Mouse (Mus musculus) liver, embryonic 13.5 days (tissue): ENCODE measurements around the gene Armc6. TPM values are rescaled to one million over a fixed set of nuclear protein-coding genes. Genes with fewer than 3 reads are reported as not detected.
A peak's percentile ranks its signal among the peaks of the same experiment; 100 is the strongest.

Source experiments
- ATAC-seq: fragments of 200-750 bp; cut with Nextera tagmentation; 2 replicates; pipeline ENCODE4 v1.8.0; 2017; ENCODE audit warnings: low read depth, mild to moderate bottlenecking, moderate number of reproducible peaks, moderate library complexity
- DNase-seq: peaks from one replicate; pipeline ENCODE4 v3.0.0; 2022
- H3K27ac ChIP-seq: fragments of 300-500 bp; sonication (generic); 2 replicates; pipeline ENCODE4 v1.5.1; 2015; ENCODE audit warnings: moderate library complexity, mild to moderate bottlenecking, inconsistent platforms
- H3K27me3 ChIP-seq: fragments of 300-500 bp; sonication (generic); 2 replicates; pipeline ENCODE4 v1.6.1; 2015; ENCODE audit warnings: mild to moderate bottlenecking, inconsistent platforms
- H3K36me3 ChIP-seq: fragments of 300-500 bp; sonication (generic); 2 replicates; pipeline ENCODE4 v1.6.1; 2015; ENCODE audit warnings: mild to moderate bottlenecking, inconsistent platforms
- H3K4me1 ChIP-seq: fragments of 300-500 bp; sonication (generic); replicated peaks from 2 replicates; pipeline ENCODE4 v1.6.1; 2015; ENCODE audit warnings: inconsistent platforms
- H3K4me2 ChIP-seq: fragments of 300-500 bp; sonication (generic); 2 replicates; pipeline ENCODE4 v1.6.1; 2015; ENCODE audit warnings: inconsistent platforms, mild to moderate bottlenecking, moderate library complexity
- H3K4me3 ChIP-seq: fragments of 300-500 bp; sonication (generic); replicated peaks from 2 replicates; pipeline ENCODE4 v1.5.1; 2015; ENCODE audit warnings: mild to moderate bottlenecking, inconsistent platforms
- H3K9ac ChIP-seq: fragments of 300-500 bp; sonication (generic); 2 replicates; pipeline ENCODE4 v1.6.1; 2015; ENCODE audit warnings: mild to moderate bottlenecking, inconsistent platforms
- H3K9me3 ChIP-seq: fragments of 300-500 bp; sonication (generic); replicated peaks from 2 replicates; pipeline ENCODE4 v1.6.1; 2016; ENCODE audit warnings: inconsistent platforms
- WGBS: fragments of 180-500 bp; shearing (Covaris S2); methylation state at CpG from one replicate; pipeline ENCODE4 v1.1.7; 2015; ENCODE audit not compliant: insufficient replicate concordance; 5-methylcytosine and 5-hydroxymethylcytosine counted together
- polyA plus RNA-seq: library from polyadenylated mRNA; unstranded; fragments of >200 nt; fragmentation: Nextera tagmentation; extraction: Ambion mirVana; gene quantifications from 2 replicates; pipeline ENCODE4 v1.2.1, GENCODE M21; 2015

Armc6 gene
- polyA plus RNA-seq, 1 experiment from 2014 or later, result 18.9 TPM

GRCm38 (mm10) chr8:70194191-70194590 is 40.1 kb downstream of the Armc6 start:
- ATAC-seq, result no peak
- Histone ChIP-seq H3K9me3 (no peaks in the 10 kb centered on the region), H3K27me3 (no peaks in the 10 kb centered on the region), H3K36me3 (peaks cover 38% of the 10 kb centered on the region), H3K4me2 (no peak overlapping the region), H3K9ac (no peak overlapping the region), H3K27ac (no peak overlapping the region), H3K4me1 (peaks cover 47% of the 10 kb centered on the region), H3K4me3 (no peak overlapping the region)
- DNase-seq, result no peak
- 80% methylated on average over 3 of the region's 3 CpGs for WGBS

DNA sequence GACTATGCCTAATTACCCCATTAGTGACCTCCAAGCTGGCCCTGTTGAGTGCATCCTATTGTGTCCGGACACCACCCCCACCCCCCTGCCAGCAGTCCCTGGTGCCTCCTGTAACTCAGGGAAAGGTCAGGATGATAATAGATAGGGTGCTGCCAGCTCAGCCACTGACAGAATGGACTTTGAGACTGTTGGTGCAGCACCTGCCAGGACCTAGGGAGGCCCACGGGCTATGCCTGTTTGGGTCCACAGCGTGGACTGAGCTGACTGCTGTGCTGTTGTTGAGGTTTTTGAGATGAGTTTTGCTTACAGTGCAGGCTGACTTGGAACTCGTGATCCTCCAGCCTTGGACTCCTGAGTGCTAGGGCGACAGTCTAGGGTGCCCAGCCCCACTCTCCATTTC is 41.0 kb downstream of the Armc6 start:
- Histone ChIP-seq H3K36me3 (peaks cover 46% of the 10 kb centered on the region), H3K9me3 (no peaks in the 10 kb centered on the region), H3K27me3 (no peaks in the 10 kb centered on the region), H3K4me3 (no peak overlapping the region), H3K9ac (no peak overlapping the region), H3K4me1 (peaks cover 41% of the 10 kb centered on the region), H3K4me2 (no peak overlapping the region), H3K27ac (peak overlapping the region; percentile 12)
- ATAC-seq (peak; percentile 26; the same call in 1 of the 2 replicates), DNase-seq (no peak)
- WGBS, result 71% methylated on average over 5 of the region's 5 CpGs

GRCm38 (mm10) chr8:70188707-70189106 is 45.6 kb downstream of the Armc6 start:
- Histone ChIP-seq H3K27ac (no peak overlapping the region), H3K4me2 (no peak overlapping the region), H3K9ac (no peak overlapping the region), H3K36me3 (peaks cover 58% of the 10 kb centered on the region), H3K4me1 (peaks cover 12% of the 10 kb centered on the region), H3K4me3 (no peak overlapping the region), H3K27me3 (no peaks in the 10 kb centered on the region), H3K9me3 (no peaks in the 10 kb centered on the region)
- WGBS, result 52% methylated on average over 7 of the region's 7 CpGs
- ATAC-seq, result no peak
- no peak for DNase-seq

DNA sequence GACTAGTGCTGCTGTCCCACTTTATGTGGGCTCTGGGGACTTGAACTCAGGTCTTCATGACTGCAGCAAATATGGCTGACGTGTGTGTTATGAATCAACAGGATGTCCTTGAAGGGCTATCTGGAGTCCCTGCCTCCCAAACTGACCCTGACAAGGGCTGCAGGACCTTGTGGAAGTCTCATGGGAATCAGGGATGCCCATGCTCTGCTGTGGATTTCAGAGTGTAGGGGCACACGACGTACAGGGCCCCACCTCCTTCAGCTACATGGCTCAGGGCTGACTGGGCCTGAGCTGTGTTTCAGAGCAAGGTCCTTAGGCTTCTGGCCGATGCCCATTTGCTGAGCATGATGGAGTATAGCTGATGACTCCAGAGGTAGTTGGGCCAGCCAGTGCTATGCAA is 51.1 kb downstream of the Armc6 start:
- ATAC-seq, result no peak
- no peak for DNase-seq
- Histone ChIP-seq H3K9ac (peak overlapping the region; percentile 17; the same call in 1 of the 2 replicates), H3K4me1 (peaks cover 42% of the 10 kb centered on the region), H3K4me2 (no peak overlapping the region), H3K9me3 (no peaks in the 10 kb centered on the region), H3K4me3 (no peak overlapping the region), H3K27ac (0 out of 2 replicates have a peak overlapping the region, but pooled peaks have one; percentile 39), H3K27me3 (no peaks in the 10 kb centered on the region), H3K36me3 (peaks cover 52% of the 10 kb centered on the region)
- 69% methylated on average over 4 of the region's 4 CpGs for WGBS

DNA sequence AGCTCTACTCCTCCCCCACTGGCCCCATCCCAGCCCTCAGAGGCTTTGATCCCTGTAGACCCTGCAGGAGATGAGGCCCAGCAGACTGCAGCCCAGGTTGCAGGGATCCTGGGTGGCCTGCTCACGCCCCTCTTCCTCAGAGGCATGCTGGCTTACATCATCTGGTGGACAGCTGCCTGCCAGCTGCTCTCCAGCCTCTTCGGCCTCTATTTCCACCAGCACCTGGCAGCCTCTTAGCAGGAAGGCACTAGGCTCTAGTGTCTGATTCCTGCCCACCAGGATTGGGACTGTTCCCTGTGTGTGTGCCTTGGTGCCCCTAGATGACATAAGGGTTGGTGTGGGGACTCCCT is 52.4 kb downstream of the Armc6 start:
- Histone ChIP-seq H3K9ac (peak overlapping the region; percentile 35; the same call in 1 of the 2 replicates), H3K4me2 (peak overlapping the region; percentile 49), H3K27me3 (no peaks in the 10 kb centered on the region), H3K27ac (peak overlapping the region; percentile 78), H3K4me3 (no peak overlapping the region), H3K4me1 (peaks cover 42% of the 10 kb centered on the region), H3K9me3 (no peaks in the 10 kb centered on the region), H3K36me3 (peaks cover 52% of the 10 kb centered on the region)
- ATAC-seq (no peak), DNase-seq (no peak)
- 70% methylated on average over 2 of the region's 2 CpGs for WGBS

- ATAC-seq, result peak; percentile 93
- peak overlapping the region; percentile 78 for H3K27ac ChIP-seq
- H3K27me3 ChIP-seq, result no peaks in the 10 kb centered on the region
- peak overlapping the region; percentile 49 for H3K4me2 ChIP-seq
- peak overlapping the region; percentile 35 for H3K9ac ChIP-seq
- no peak overlapping the region for H3K4me3 ChIP-seq
- H3K36me3 ChIP-seq, result peaks cover 57% of the 10 kb centered on the region
- peak; percentile 69 for DNase-seq
- WGBS, result 57% methylated on average over 16 of the region's 16 CpGs
- H3K9me3 ChIP-seq, result no peaks in the 10 kb centered on the region
- peaks cover 42% of the 10 kb centered on the region for H3K4me1 ChIP-seq
Measured at GRCm38 (mm10) chr8:70181212-70181902, 52.9 kb downstream of the Armc6 start.

DNA sequence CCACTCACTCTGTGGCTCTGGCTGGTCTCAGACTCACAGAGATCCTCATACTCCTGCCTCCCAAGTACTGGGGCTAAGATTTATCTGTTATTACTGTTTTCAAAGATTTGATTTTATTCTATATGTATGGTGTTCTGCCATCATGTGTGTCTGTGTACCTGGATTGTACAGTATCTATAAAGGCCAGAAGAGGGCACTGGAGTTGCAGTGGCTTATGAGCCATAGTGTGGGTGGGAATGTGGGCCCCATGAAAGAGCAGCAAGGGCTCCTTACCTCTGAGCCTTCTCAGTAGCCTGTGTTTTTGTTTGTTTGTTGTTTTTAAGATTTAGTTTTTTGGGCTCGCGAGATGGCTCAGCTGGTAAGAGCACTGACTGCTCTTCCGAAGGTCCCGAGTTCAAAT is 55.2 kb downstream of the Armc6 start:
- ATAC-seq (no peak), DNase-seq (no peak)
- Histone ChIP-seq H3K4me3 (no peak overlapping the region), H3K36me3 (peaks cover 62% of the 10 kb centered on the region), H3K27ac (no peak overlapping the region), H3K4me2 (no peak overlapping the region), H3K9me3 (no peaks in the 10 kb centered on the region), H3K9ac (no peak overlapping the region), H3K27me3 (no peaks in the 10 kb centered on the region), H3K4me1 (peaks cover 51% of the 10 kb centered on the region)
- WGBS, result 86% methylated on average over 4 of the region's 4 CpGs

- no peaks in the 10 kb centered on the region for H3K9me3 ChIP-seq
- H3K27ac ChIP-seq, result no peak overlapping the region
- no peak overlapping the region for H3K4me2 ChIP-seq
- H3K4me3 ChIP-seq, result no peak overlapping the region
- WGBS, result 77% methylated on average over 2 of the region's 2 CpGs
- peaks cover 57% of the 10 kb centered on the region for H3K4me1 ChIP-seq
- H3K9ac ChIP-seq, result 0 out of 2 replicates have a peak overlapping the region, but pooled peaks have one; percentile 4
- ATAC-seq (no peak), DNase-seq (no peak)
- H3K27me3 ChIP-seq, result no peaks in the 10 kb centered on the region
- peaks cover 60% of the 10 kb centered on the region for H3K36me3 ChIP-seq
Measured at GRCm38 (mm10) chr8:70178231-70178630, 56.0 kb downstream of the Armc6 start.

- H3K36me3 ChIP-seq, result peaks cover 31% of the 10 kb centered on the region
- no peaks in the 10 kb centered on the region for H3K27me3 ChIP-seq
- H3K4me3 ChIP-seq, result no peak overlapping the region
- H3K27ac ChIP-seq, result peak overlapping the region; percentile 69
- H3K9me3 ChIP-seq, result no peaks in the 10 kb centered on the region
- 79% methylated on average over 7 of the region's 7 CpGs for WGBS
- 0 out of 2 replicates have a peak overlapping the region, but pooled peaks have one; percentile 82 for H3K9ac ChIP-seq
- peaks cover 57% of the 10 kb centered on the region for H3K4me1 ChIP-seq
- no peak for ATAC-seq
- DNase-seq, result no peak
- peak overlapping the region; percentile 74 for H3K4me2 ChIP-seq
Measured at GRCm38 (mm10) chr8:70174079-70174478, 60.2 kb downstream of the Armc6 start.

- H3K27me3 ChIP-seq, result no peaks in the 10 kb centered on the region
- H3K27ac ChIP-seq, result peak overlapping the region; percentile 69
- peak overlapping the region; percentile 75 for H3K4me3 ChIP-seq
- peaks cover 52% of the 10 kb centered on the region for H3K4me1 ChIP-seq
- H3K9ac ChIP-seq, result peak overlapping the region; percentile 82
- peak overlapping the region; percentile 74 for H3K4me2 ChIP-seq
- no peaks in the 10 kb centered on the region for H3K9me3 ChIP-seq
- peak; percentile 39 for DNase-seq
- 27% methylated on average over 5 of the region's 5 CpGs for WGBS
- peak; percentile 67 for ATAC-seq
- H3K36me3 ChIP-seq, result peaks cover 23% of the 10 kb centered on the region
Measured at GRCm38 (mm10) chr8:70173320-70173719, 60.9 kb downstream of the Armc6 start.

DNA sequence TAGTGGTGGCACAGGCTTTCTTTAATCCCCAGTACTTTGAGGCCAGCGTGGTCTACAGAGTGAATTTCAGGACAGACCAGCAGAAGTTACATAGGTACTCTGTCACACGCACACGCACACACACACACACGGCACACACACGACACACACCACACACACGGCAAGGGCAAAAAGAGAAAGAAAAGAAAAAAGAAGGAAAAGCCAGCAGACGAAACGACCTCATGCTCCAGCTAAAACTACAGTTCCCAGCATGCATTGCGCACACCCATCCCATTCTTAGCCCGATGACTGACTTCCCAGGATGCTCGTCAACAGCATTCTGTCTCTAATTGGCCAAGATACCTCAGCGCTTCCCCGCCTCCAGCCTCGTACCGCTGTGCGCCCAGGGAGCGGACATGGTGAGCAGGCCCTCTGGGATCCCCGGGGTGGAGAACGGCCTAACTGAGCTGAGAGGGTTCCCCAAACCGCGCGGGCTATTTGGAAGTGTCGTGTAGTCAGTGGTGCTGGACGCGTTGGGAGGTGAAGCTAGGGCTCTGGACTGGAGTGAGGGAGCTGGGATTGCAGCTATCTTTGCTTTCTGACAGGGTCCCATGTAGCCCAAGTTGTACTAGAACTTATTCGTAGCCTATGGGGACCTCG is 62.1 kb downstream of the Armc6 start, which contains the start of gene Tmem161a:
Gene Tmem161a, plus strand, starts transcription at position 314 of the 639 bp plus-strand sequence.
- 3% methylated on average over 27 of the region's 27 CpGs for WGBS
- Histone ChIP-seq H3K9me3 (no peaks in the 10 kb centered on the region), H3K9ac (peak within 1 kb of the TSS; percentile 82), H3K4me2 (peak within 1 kb of the TSS; percentile 74), H3K4me3 (peak within 1 kb of the TSS; percentile 75), H3K27ac (peak within 1 kb of the TSS; percentile 70), H3K36me3 (peaks cover 14% of the 10 kb centered on the region), H3K4me1 (peaks cover 52% of the 10 kb centered on the region), H3K27me3 (0 out of 2 replicates have a peak, but pooled peaks cover under 1% of the 10 kb centered on the region)
- DNase-seq (peak; percentile 91), ATAC-seq (peak; percentile 93)
